Mouse (Mus musculus) adrenal gland, adult 18-20 months (tissue): Measurements from ENCODE around the gene Gm2001. TPM values are rescaled to one million over a fixed set of nuclear protein-coding genes. Genes with fewer than 3 reads are reported as not detected.
"Not testable (repeated sequence)": the region's sequence is repeated elsewhere in the genome, so short reads cannot be mapped to it uniquely, and the experiment has no call there.

Experiments
- DNase-seq, 2 experiments: peaks; one replicate each; pipeline ENCODE4 v3.0.0; 2021 to 2022; ENCODE audit warnings: low spot score in 2 of 2
- long read RNA-seq, 2 experiments: library from polyadenylated mRNA; stranded (forward); transcript quantifications; one replicate each; pipeline ENCODE4 v2.0.0; 2021
- total RNA-seq, 2 experiments: library from RNA; stranded (reverse); gene quantifications; 1 replicate in 1 of 2; 2 replicates in 1 of 2; pipeline ENCODE4 v1.2.3; 2021

Gene Gm2001
- not detected for total RNA-seq
- long read RNA-seq, experiment 1: 0 reads
- long read RNA-seq, experiment 2: 0 reads

GRCm38 (mm10) chr12:87842239-87842638, at the start of gene Gm2001:
Gm2001 (minus strand) TSS chr12:87842339.
- DNase-seq: not testable (repeated sequence)

GRCm38 (mm10) chr12:87873772-87874171, 31.6 kb upstream of the Gm2001 start, which contains the start of gene Gm2016:
Gm2016 (plus strand) TSS chr12:87874072.
- DNase-seq: not testable (repeated sequence)

GRCm38 (mm10) chr12:87864048-87864447, 21.9 kb upstream of the Gm2001 start:
- not testable (repeated sequence) for DNase-seq

- DNase-seq: not testable (repeated sequence)
These were observed 21.5 kb upstream of the Gm2001 start for GRCm38 (mm10) chr12:87863638-87864037.

GRCm38 (mm10) chr12:87861740-87862692, 19.9 kb upstream of the Gm2001 start:
- DNase-seq: not testable (repeated sequence)

GRCm38 (mm10) chr12:87856067-87856466, 13.9 kb upstream of the Gm2001 start:
- DNase-seq: not testable (repeated sequence)

- DNase-seq: not testable (repeated sequence)
These were observed 8.5 kb upstream of the Gm2001 start for GRCm38 (mm10) chr12:87850657-87851056.

- not testable (repeated sequence) for DNase-seq
These were observed 25.9 kb downstream of the Gm2001 start, which contains the start of gene BB287469 for GRCm38 (mm10) chr12:87816277-87816676. BB287469 (plus strand) TSS chr12:87816577.

- DNase-seq: not testable (repeated sequence)
These were observed 44.2 kb downstream of the Gm2001 start for GRCm38 (mm10) chr12:87797971-87798370.

- not testable (repeated sequence) for DNase-seq
These were observed 46.9 kb downstream of the Gm2001 start, which contains the start of gene Gm21936 for GRCm38 (mm10) chr12:87795212-87795611. Gm21936 (plus strand) TSS chr12:87795512.

Other genes starting within 250 kb of the Gm2001 start
- not detected for gene Oog1, start 239.7 kb downstream of the Gm2001 start, total RNA-seq
- not detected for gene Gm4027, start 223.5 kb downstream of the Gm2001 start, total RNA-seq
- gene Gm16381, start 197.7 kb downstream of the Gm2001 start, total RNA-seq: not detected
- gene Gm21319, start 66.6 kb downstream of the Gm2001 start, total RNA-seq: not detected
- not detected for gene Gm21936, start 46.8 kb downstream of the Gm2001 start, total RNA-seq
- gene BB287469, start 25.8 kb downstream of the Gm2001 start, total RNA-seq: not detected
- gene Gm2016, start 31.7 kb upstream of the Gm2001 start, total RNA-seq: not detected
- not detected for gene Gm2022, start 53.0 kb upstream of the Gm2001 start, total RNA-seq
- not detected for gene Gm2035, start 77.5 kb upstream of the Gm2001 start, total RNA-seq
- not detected for gene Gm2042, start 111.7 kb upstream of the Gm2001 start, total RNA-seq
- gene Gm2075, start 169.5 kb upstream of the Gm2001 start, total RNA-seq: not detected
- not detected for gene Gm6803, start 176.4 kb upstream of the Gm2001 start, total RNA-seq
- not detected for gene Gm2056, start 184.7 kb upstream of the Gm2001 start, total RNA-seq
- gene Gm16368, start 241.4 kb upstream of the Gm2001 start, total RNA-seq: not detected